Mouse (Mus musculus): Measurements from ENCODE around the gene Cdh18. TPM values are rescaled to one million over a fixed set of nuclear protein-coding genes. Genes with fewer than 3 reads are reported as not detected.

The Cdh18 gene
- total RNA-seq, 2 experiments from 2014 or later: 0.29 to 0.34 TPM

- no peak for DNase-seq (ENCODE audit: low spot score in 2 of 2)
Observed at GRCm38 (mm10) chr15:23448542-23448941, 899.7 kb downstream of the Cdh18 start.

- DNase-seq (ENCODE audit: low spot score in 2 of 2): peak in 1 of 2 experiments; percentile 11
Observed at GRCm38 (mm10) chr15:23452098-23452625, 903.3 kb downstream of the Cdh18 start.

GRCm38 (mm10) chr15:23453331-23453730, 904.5 kb downstream of the Cdh18 start:
- no peak for DNase-seq (ENCODE audit: low spot score in 2 of 2)

- DNase-seq (ENCODE audit: low spot score in 2 of 2): no peak
Observed at GRCm38 (mm10) chr15:23455344-23455743, 906.5 kb downstream of the Cdh18 start.

- DNase-seq (ENCODE audit: low spot score in 2 of 2): no peak
Observed at GRCm38 (mm10) chr15:23457401-23457800, 908.6 kb downstream of the Cdh18 start.

GRCm38 (mm10) chr15:23470527-23471475, 922.0 kb downstream of the Cdh18 start:
- no peak for DNase-seq (ENCODE audit: low spot score in 2 of 2)

- no peak for DNase-seq (ENCODE audit: low spot score in 2 of 2)
Observed at GRCm38 (mm10) chr15:23486306-23486705, 937.5 kb downstream of the Cdh18 start.

GRCm38 (mm10) chr15:23506480-23506879, 957.7 kb downstream of the Cdh18 start:
- DNase-seq (ENCODE audit: low spot score in 2 of 2): no peak

- no peak for DNase-seq (ENCODE audit: low spot score in 2 of 2)
Observed at GRCm38 (mm10) chr15:23509694-23510093, 960.9 kb downstream of the Cdh18 start.

GRCm38 (mm10) chr15:23515786-23516185, 967.0 kb downstream of the Cdh18 start:
- DNase-seq (ENCODE audit: low spot score in 2 of 2): no peak

- no peak for DNase-seq (ENCODE audit: low spot score in 2 of 2)
Observed at GRCm38 (mm10) chr15:23518079-23518478, 969.3 kb downstream of the Cdh18 start.
